Mouse (Mus musculus) brain, adult 10 weeks (tissue): ENCODE results near the gene Mcat. TPM values are rescaled to one million over a fixed set of nuclear protein-coding genes. Genes with fewer than 3 reads are reported as not detected.

Source experiments
- polyA plus RNA-seq: library from polyadenylated mRNA; stranded (reverse); fragments of 350-450 nt; fragmentation: Illumina TruSeq; extraction: RNeasy Lipid Tissue Mini Kit (QIAGEN cat#74804); gene quantifications from one replicate; pipeline ENCODE4 v1.2.3, GENCODE M21; 2015; ENCODE audit warnings: low read depth, low replicate concordance

Mcat gene
- 23.9 TPM for polyA plus RNA-seq

GRCm38 (mm10) chr15:83563327-83563856, at the start of gene Mcat, which contains the start of gene Tspo:
Mcat (minus strand) TSS chr15:83563787.
Tspo (plus strand) TSS chr15:83563592.

DNA sequence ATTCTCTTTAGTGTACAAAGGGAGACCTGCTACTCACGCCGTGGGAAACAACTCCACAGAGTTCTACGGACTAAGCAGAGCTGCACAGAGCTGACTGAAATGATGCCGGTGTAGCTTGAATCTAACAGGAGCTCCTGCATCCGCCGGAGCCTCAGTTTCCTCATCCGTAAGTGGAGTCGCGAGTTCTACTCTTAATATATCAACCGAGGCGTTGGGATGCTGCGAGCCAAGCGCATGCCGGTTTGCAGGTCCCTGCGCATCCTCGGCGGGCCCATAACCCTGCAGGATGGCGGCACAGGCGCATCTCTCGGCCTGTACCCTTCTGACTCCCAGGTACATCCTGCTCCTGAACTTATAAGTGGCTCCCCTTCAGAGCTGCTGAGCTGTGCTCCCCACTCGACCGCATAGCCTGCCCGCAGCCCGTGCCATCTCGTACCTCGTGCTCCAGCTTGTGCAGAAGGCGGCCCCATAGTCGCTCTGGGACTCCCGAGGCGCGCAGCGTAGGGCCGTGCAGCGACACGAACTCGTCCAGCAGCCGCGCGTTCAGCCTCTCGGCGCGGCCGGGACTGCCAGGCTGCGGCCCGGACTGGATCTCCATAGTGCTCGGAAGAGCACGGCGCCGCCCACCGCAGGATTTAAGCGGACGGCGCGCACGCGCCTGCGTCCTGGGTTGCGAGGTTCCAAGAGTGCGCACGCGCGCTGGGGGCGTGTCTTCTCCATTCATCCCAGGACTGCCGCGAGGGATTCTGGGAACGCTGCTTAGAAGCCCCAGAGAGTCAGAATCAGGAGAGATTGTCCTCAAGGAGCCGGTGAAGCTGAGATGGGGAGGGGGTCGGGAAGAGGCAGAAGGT, 31.2 kb upstream of the Mcat start, which contains the start of gene Ttll12:
TSS of gene Ttll12 (minus strand) at position 645 of the 851 bp plus-strand sequence.

DNA sequence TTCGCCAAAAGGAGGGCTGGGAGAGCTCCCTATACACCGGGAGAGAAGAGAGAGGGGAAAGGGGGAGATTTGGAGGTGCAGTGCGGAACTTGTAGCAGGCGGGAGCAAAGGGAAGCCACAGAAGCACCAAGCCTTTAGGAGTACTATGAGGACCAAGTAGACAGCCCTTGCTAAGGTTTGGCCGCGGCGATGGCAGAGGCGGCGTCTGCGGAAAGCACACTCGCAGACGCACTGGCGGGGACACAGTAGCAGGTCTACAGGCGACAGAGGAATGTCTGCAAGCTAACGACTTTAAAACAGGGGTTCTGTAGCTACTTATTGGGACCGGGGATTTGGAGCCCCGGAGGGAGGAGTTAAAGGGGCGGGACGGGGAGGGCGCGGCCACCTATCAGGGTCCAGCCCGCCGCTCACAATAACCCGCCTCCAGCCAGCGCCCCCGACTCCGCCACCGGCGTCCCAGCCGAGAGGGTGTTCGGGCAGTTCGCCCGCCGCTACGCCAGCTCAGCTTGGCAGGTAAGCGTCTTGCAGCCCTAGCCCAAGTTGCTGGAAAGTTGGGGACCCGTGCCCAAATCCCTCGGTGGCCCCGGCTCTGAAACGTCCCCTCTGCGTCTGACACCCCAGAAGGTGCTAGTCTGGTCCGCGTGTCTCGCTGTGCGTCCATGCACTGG, 37.0 kb downstream of the Mcat start, which contains the start of gene Bik:
TSS of gene Bik (plus strand) at position 439 of the 668 bp plus-strand sequence.

GRCm38 (mm10) chr15:83510805-83511405, 52.7 kb downstream of the Mcat start, which contains the start of gene Ttll1:
Ttll1 (minus strand) TSS chr15:83510893.

Other genes starting within 250 kb of the Mcat start
- 15.7 TPM for gene Arfgap3, start 213.5 kb downstream of the Mcat start, polyA plus RNA-seq
- 88.3 TPM for gene Pacsin2, start 99.2 kb downstream of the Mcat start, polyA plus RNA-seq
- gene Ttll1, start 52.9 kb downstream of the Mcat start, polyA plus RNA-seq = 43.6 TPM
- 0.54 TPM for gene Bik, start 36.9 kb downstream of the Mcat start, polyA plus RNA-seq
- 9.8 TPM for gene Tspo, start 195 bp downstream of the Mcat start, polyA plus RNA-seq
- gene Ttll12, start 31.4 kb upstream of the Mcat start, polyA plus RNA-seq = 11.7 TPM
- 25.6 TPM for gene Scube1, start 161.2 kb upstream of the Mcat start, polyA plus RNA-seq
- 129 TPM for gene Mpped1, start 215.7 kb upstream of the Mcat start, polyA plus RNA-seq